Mouse (Mus musculus) heart, postnatal 10 days (tissue): ENCODE measurements at regions not wholly inside any gene's neighbourhood (a gene's known extent, or its start where the extent isn't known, plus 50 kb on each side); places are given as distances from the start of the nearest gene placed in this dataset.
"Not testable (repeated sequence)": the region's sequence is repeated elsewhere in the genome, so short reads cannot be mapped to it uniquely, and the experiment has no call there.

Experiments used
- DNase-seq, 2 experiments: peaks; one replicate each; pipeline ENCODE4 v3.0.0; 2021
- intact Hi-C: fragments of 180-260 bp; cut with DNase I; formaldehyde crosslinking; loops from one replicate; pipeline ENCODE4 v1.15.1; 2025

DNA sequence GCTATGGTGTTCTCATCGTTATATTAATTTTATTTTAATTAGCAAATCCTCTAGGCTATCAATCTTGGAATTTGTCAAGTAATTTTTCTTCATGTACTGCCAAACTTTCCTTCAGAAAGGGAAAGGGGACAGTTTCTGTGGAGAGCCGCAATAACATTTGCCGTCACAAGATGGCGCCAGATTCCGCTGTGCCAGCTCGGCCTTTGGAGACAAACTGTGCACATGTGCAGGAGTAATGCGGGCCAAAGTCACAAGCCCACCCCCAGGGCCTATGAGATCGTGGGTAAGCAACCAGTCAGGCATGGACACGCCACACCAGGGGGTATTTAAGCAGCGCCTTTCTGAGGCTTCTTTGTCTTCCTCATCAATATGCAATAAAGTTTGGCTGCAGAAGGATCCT lies 1132.8 kb upstream of the Tacstd2 start:
- DNase-seq = peak; percentile 6 to 13
- intact Hi-C loops = not testable (repeated sequence)

DNA sequence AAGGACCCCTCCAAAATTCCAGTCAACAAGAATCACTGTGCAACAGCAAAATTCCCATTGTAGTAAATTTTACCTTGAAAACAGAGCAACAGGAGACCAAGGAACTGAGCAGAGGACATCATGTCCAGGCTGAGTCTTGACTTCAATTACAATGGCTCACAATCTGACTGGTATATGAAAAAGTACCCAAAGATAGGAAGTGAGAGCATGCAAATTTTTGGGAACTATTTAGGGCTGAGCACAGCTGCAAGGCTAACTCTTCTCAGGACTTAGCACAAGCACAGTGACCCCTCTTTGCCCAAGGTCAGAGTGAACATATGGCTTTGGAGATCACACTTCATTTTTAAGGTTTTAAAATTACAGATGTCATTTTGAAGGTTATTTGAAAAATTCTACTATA lies 1096.7 kb upstream of the Tacstd2 start:
- DNase-seq = not testable (repeated sequence)
- intact Hi-C loops = loop anchor here (5.0 kb wide), 1 partner anchor 45 kb away; no protein-coding TSS in a partner anchor

GRCm38 (mm10) chr6:68631787-68632186 lies 1096.2 kb upstream of the Tacstd2 start:
- intact Hi-C loops = loop anchor here (5.0 kb wide), 1 partner anchor 46 kb away; no protein-coding TSS in a partner anchor
- DNase-seq = no peak

GRCm38 (mm10) chr6:68606033-68606432 lies 1070.4 kb upstream of the Tacstd2 start:
- intact Hi-C loops = no loop called here
- DNase-seq = no peak
